Mouse (Mus musculus) kidney, embryonic 16.5 days (tissue): ENCODE data around the gene Syngap1. TPM values are rescaled to one million over a fixed set of nuclear protein-coding genes. Genes with fewer than 3 reads are reported as not detected.
A peak's percentile ranks its signal among the peaks of the same experiment; 100 is the strongest.

Experiments
- ATAC-seq: fragments of 200-750 bp; cut with Nextera tagmentation; 2 replicates; pipeline ENCODE4 v1.8.0; 2017; ENCODE audit warnings: moderate TSS enrichment; ENCODE audit not compliant: low FRiP score, low TSS enrichment
- H3K27ac ChIP-seq: fragments of 300-500 bp; sonication (generic); 2 replicates; pipeline ENCODE4 v1.5.1; 2014; ENCODE audit warnings: low read length
- H3K27me3 ChIP-seq: fragments of 300-500 bp; sonication (generic); 2 replicates; pipeline ENCODE4 v1.6.1; 2014; ENCODE audit warnings: low read length, control low read depth, mixed read lengths; ENCODE audit not compliant: insufficient read depth
- H3K36me3 ChIP-seq: fragments of 300-500 bp; sonication (generic); 2 replicates; pipeline ENCODE4 v1.6.1; 2014; ENCODE audit warnings: low read length, control low read depth, mixed read lengths; ENCODE audit not compliant: insufficient read depth
- H3K4me1 ChIP-seq: fragments of 300-500 bp; sonication (generic); 2 replicates; pipeline ENCODE4 v1.6.1; 2014; ENCODE audit warnings: low read length, control low read depth, mixed read lengths; ENCODE audit not compliant: insufficient read depth
- H3K4me2 ChIP-seq: fragments of 300-500 bp; sonication (generic); replicated peaks from 2 replicates; pipeline ENCODE4 v1.6.1; 2014; ENCODE audit warnings: low read depth, low read length
- H3K4me3 ChIP-seq: fragments of 300-500 bp; sonication (generic); 2 replicates; pipeline ENCODE4 v1.5.1; 2014; ENCODE audit warnings: mild to moderate bottlenecking, low read length
- H3K9ac ChIP-seq: fragments of 300-500 bp; sonication (generic); replicated peaks from 2 replicates; pipeline ENCODE4 v1.6.1; 2014; ENCODE audit warnings: low read length
- H3K9me3 ChIP-seq: fragments of 300-500 bp; sonication (generic); 2 replicates; pipeline ENCODE4 v1.6.1; 2016; ENCODE audit warnings: low read length, control low read depth
- WGBS: fragments of 180-500 bp; shearing (Covaris S2); extraction: QIAGEN DNeasy Blood & Tissue Kit; methylation state at CpG from one replicate; pipeline ENCODE4 v1.1.7; 2014; 5-methylcytosine and 5-hydroxymethylcytosine counted together
- polyA plus RNA-seq: library from polyadenylated mRNA; unstranded; fragments of >200 nt; fragmentation: Nextera tagmentation; extraction: Ambion mirVana; gene quantifications from 2 replicates; pipeline ENCODE4 v1.2.1, GENCODE M21; 2015

The Syngap1 gene
- polyA plus RNA-seq, 1 experiment from 2014 or later, result 1.1 TPM

- Histone ChIP-seq H3K9me3 (no peaks in the 10 kb centered on the region), H3K4me2 (peak overlapping the region; percentile 64), H3K4me1 (peaks cover 67% of the 10 kb centered on the region), H3K27me3 (no peaks in the 10 kb centered on the region), H3K4me3 (peak overlapping the region; percentile 42), H3K27ac (peak overlapping the region; percentile 32; the same call in 1 of the 2 replicates), H3K36me3 (0 out of 2 replicates have a peak, but pooled peaks cover 12% of the 10 kb centered on the region), H3K9ac (peak overlapping the region; percentile 54)
- peak; percentile 28; the same call in 1 of the 2 replicates for ATAC-seq
- 0% methylated on average over 10 of the region's 11 CpGs for WGBS
These were observed 10.4 kb downstream of the Syngap1 start for GRCm38 (mm10) chr17:26951406-26951805.

GRCm38 (mm10) chr17:26951952-26952877, 11.2 kb downstream of the Syngap1 start:
- peak overlapping the region; percentile 64 for H3K4me2 ChIP-seq
- no peak for ATAC-seq
- no peaks in the 10 kb centered on the region for H3K9me3 ChIP-seq
- H3K4me1 ChIP-seq, result peaks cover 59% of the 10 kb centered on the region
- peaks cover 20% of the 10 kb centered on the region; the same call in 1 of the 2 replicates for H3K36me3 ChIP-seq
- H3K4me3 ChIP-seq, result peak overlapping the region; percentile 42
- H3K27ac ChIP-seq, result no peak overlapping the region
- H3K9ac ChIP-seq, result peak overlapping the region; percentile 54
- 7% methylated on average over 23 of the region's 23 CpGs for WGBS
- no peaks in the 10 kb centered on the region for H3K27me3 ChIP-seq

- no peak for ATAC-seq
- no peaks in the 10 kb centered on the region for H3K9me3 ChIP-seq
- H3K9ac ChIP-seq, result 0 out of 2 replicates have a peak overlapping the region, but pooled peaks have one; percentile 54
- H3K27me3 ChIP-seq, result no peaks in the 10 kb centered on the region
- no peak overlapping the region for H3K27ac ChIP-seq
- H3K36me3 ChIP-seq, result peaks cover 27% of the 10 kb centered on the region
- peak overlapping the region; percentile 64 for H3K4me2 ChIP-seq
- WGBS, result 27% methylated on average over 6 of the region's 6 CpGs
- H3K4me3 ChIP-seq, result 0 out of 2 replicates have a peak overlapping the region, but pooled peaks have one; percentile 42
- peaks cover 52% of the 10 kb centered on the region for H3K4me1 ChIP-seq
These were observed 12.1 kb downstream of the Syngap1 start for GRCm38 (mm10) chr17:26953201-26953600.

GRCm38 (mm10) chr17:26953726-26954125, 12.7 kb downstream of the Syngap1 start:
- ATAC-seq, result no peak
- peaks cover 28% of the 10 kb centered on the region for H3K36me3 ChIP-seq
- WGBS, result 23% methylated on average over 9 of the region's 16 CpGs
- no peaks in the 10 kb centered on the region for H3K9me3 ChIP-seq
- H3K27ac ChIP-seq, result no peak overlapping the region
- peak overlapping the region; percentile 64 for H3K4me2 ChIP-seq
- no peak overlapping the region for H3K4me3 ChIP-seq
- peaks cover 52% of the 10 kb centered on the region for H3K4me1 ChIP-seq
- H3K9ac ChIP-seq, result no peak overlapping the region
- H3K27me3 ChIP-seq, result no peaks in the 10 kb centered on the region

GRCm38 (mm10) chr17:26956309-26956708, 15.3 kb downstream of the Syngap1 start:
- Histone ChIP-seq H3K9ac (no peak overlapping the region), H3K9me3 (no peaks in the 10 kb centered on the region), H3K27me3 (no peaks in the 10 kb centered on the region), H3K36me3 (peaks cover 46% of the 10 kb centered on the region), H3K4me3 (no peak overlapping the region), H3K4me1 (peaks cover 29% of the 10 kb centered on the region), H3K27ac (no peak overlapping the region), H3K4me2 (no peak overlapping the region)
- 79% methylated on average over 5 of the region's 5 CpGs for WGBS
- no peak for ATAC-seq

- no peak overlapping the region for H3K4me3 ChIP-seq
- peaks cover 23% of the 10 kb centered on the region for H3K4me1 ChIP-seq
- no peaks in the 10 kb centered on the region for H3K27me3 ChIP-seq
- no peak for ATAC-seq
- no peak overlapping the region for H3K4me2 ChIP-seq
- H3K9me3 ChIP-seq, result no peaks in the 10 kb centered on the region
- 95% methylated on average over 18 of the region's 18 CpGs for WGBS
- H3K9ac ChIP-seq, result no peak overlapping the region
- H3K27ac ChIP-seq, result no peak overlapping the region
- peaks cover 52% of the 10 kb centered on the region for H3K36me3 ChIP-seq
These were observed 15.8 kb downstream of the Syngap1 start for GRCm38 (mm10) chr17:26956895-26957294.

GRCm38 (mm10) chr17:26957872-26958271, 16.8 kb downstream of the Syngap1 start:
- H3K4me3 ChIP-seq, result no peak overlapping the region
- peaks cover 61% of the 10 kb centered on the region for H3K36me3 ChIP-seq
- WGBS, result 96% methylated on average over 5 of the region's 5 CpGs

GRCm38 (mm10) chr17:26958880-26959279, 17.8 kb downstream of the Syngap1 start:
- ATAC-seq, result no peak
- H3K4me1 ChIP-seq, result peaks cover 3% of the 10 kb centered on the region; the same call in 1 of the 2 replicates
- peaks cover 66% of the 10 kb centered on the region for H3K36me3 ChIP-seq
- WGBS, result 49% methylated on average over 5 of the region's 5 CpGs
- no peak overlapping the region for H3K9ac ChIP-seq
- no peaks in the 10 kb centered on the region for H3K27me3 ChIP-seq
- no peak overlapping the region for H3K4me2 ChIP-seq
- no peak overlapping the region for H3K27ac ChIP-seq
- no peaks in the 10 kb centered on the region for H3K9me3 ChIP-seq
- H3K4me3 ChIP-seq, result no peak overlapping the region

More at GRCm38 (mm10) chr17:26957872-26958271, 16.8 kb downstream of the Syngap1 start:
- no peaks in the 10 kb centered on the region for H3K27me3 ChIP-seq
- H3K27ac ChIP-seq, result no peak overlapping the region
- ATAC-seq, result no peak
- no peaks in the 10 kb centered on the region for H3K9me3 ChIP-seq
- H3K9ac ChIP-seq, result no peak overlapping the region
- H3K4me1 ChIP-seq, result peaks cover 13% of the 10 kb centered on the region
- H3K4me2 ChIP-seq, result no peak overlapping the region

- WGBS, result 96% methylated on average over 4 of the region's 4 CpGs
- Histone ChIP-seq H3K36me3 (peaks cover 73% of the 10 kb centered on the region), H3K4me1 (no peaks in the 10 kb centered on the region), H3K27ac (no peak overlapping the region), H3K9me3 (no peaks in the 10 kb centered on the region), H3K9ac (no peak overlapping the region), H3K4me2 (no peak overlapping the region), H3K4me3 (no peak overlapping the region), H3K27me3 (no peaks in the 10 kb centered on the region)
- ATAC-seq, result no peak
These were observed 18.8 kb downstream of the Syngap1 start for GRCm38 (mm10) chr17:26959815-26960214.
